Mouse (Mus musculus) ES-CJ7 (cell line): ENCODE results near the gene Styx.
A peak's percentile ranks its signal among the peaks of the same experiment; 100 is the strongest.
"Not testable (repeated sequence)": the region's sequence is repeated elsewhere in the genome, so short reads cannot be mapped to it uniquely, and the experiment has no call there.

Experiments used
- DNase-seq: peaks from one replicate; pipeline ENCODE4 v3.0.0; 2011; ENCODE audit warnings: low read depth, low spot score

The Styx gene

GRCm38 (mm10) chr14:45364211-45365195 lies 13.6 kb downstream of the Styx start:
- no peak for DNase-seq

GRCm38 (mm10) chr14:45365196-45365587 lies 14.3 kb downstream of the Styx start:
- peak; percentile 30 for DNase-seq

GRCm38 (mm10) chr14:45378771-45379170 lies 27.9 kb downstream of the Styx start:
- no peak for DNase-seq

- DNase-seq: no peak
Measured at GRCm38 (mm10) chr14:45380756-45381155, 29.9 kb downstream of the Styx start.

GRCm38 (mm10) chr14:45382912-45383311 lies 32.0 kb downstream of the Styx start:
- DNase-seq: peak; percentile 36

GRCm38 (mm10) chr14:45385596-45385995 lies 34.7 kb downstream of the Styx start:
- no peak for DNase-seq

GRCm38 (mm10) chr14:45387480-45387879 lies 36.6 kb downstream of the Styx start:
- DNase-seq: peak; percentile 90

- DNase-seq: peak; percentile 94
Measured at GRCm38 (mm10) chr14:45388345-45389181, 37.7 kb downstream of the Styx start.

GRCm38 (mm10) chr14:45389194-45389593 lies 38.3 kb downstream of the Styx start:
- DNase-seq: no peak

- peak; percentile 51 for DNase-seq
Measured at GRCm38 (mm10) chr14:45399836-45400235, 48.9 kb downstream of the Styx start.

- DNase-seq: no peak
Measured at GRCm38 (mm10) chr14:45403651-45404050, 52.8 kb downstream of the Styx start.

GRCm38 (mm10) chr14:45404813-45405212 lies 53.9 kb downstream of the Styx start, which contains the start of gene Gnpnat1:
TSS of gene Gnpnat1 (minus strand) at chr14:45404913.
- DNase-seq: not testable (repeated sequence)

GRCm38 (mm10) chr14:45416265-45416664 lies 65.4 kb downstream of the Styx start:
- DNase-seq: no peak

- no peak for DNase-seq
Measured at GRCm38 (mm10) chr14:45418553-45418952, 67.7 kb downstream of the Styx start.

GRCm38 (mm10) chr14:45419323-45419722 lies 68.4 kb downstream of the Styx start:
- DNase-seq: no peak

GRCm38 (mm10) chr14:45422371-45422770 lies 71.5 kb downstream of the Styx start:
- no peak for DNase-seq

- DNase-seq: peak; percentile 77
Measured at GRCm38 (mm10) chr14:45423220-45423619, 72.3 kb downstream of the Styx start.

- DNase-seq: no peak
Measured at GRCm38 (mm10) chr14:45430066-45430842, 79.4 kb downstream of the Styx start.

GRCm38 (mm10) chr14:45432003-45432402 lies 81.1 kb downstream of the Styx start:
- peak; percentile 73 for DNase-seq

GRCm38 (mm10) chr14:45434220-45434619 lies 83.3 kb downstream of the Styx start:
- peak; percentile 59 for DNase-seq

- DNase-seq: no peak
Measured at GRCm38 (mm10) chr14:45438250-45438930, 87.5 kb downstream of the Styx start.
